Mouse (Mus musculus): Measurements from ENCODE around the gene Plod2.

Gene Plod2

GRCm38 (mm10) chr9:92552691-92553090, 10.7 kb downstream of the Plod2 start:
- in situ Hi-C loops (cut with MboI, MseI): no loop called here

- in situ Hi-C loops (cut with MboI, MseI): no loop called here
Measured at GRCm38 (mm10) chr9:92555006-92555958, 13.3 kb downstream of the Plod2 start.

DNA sequence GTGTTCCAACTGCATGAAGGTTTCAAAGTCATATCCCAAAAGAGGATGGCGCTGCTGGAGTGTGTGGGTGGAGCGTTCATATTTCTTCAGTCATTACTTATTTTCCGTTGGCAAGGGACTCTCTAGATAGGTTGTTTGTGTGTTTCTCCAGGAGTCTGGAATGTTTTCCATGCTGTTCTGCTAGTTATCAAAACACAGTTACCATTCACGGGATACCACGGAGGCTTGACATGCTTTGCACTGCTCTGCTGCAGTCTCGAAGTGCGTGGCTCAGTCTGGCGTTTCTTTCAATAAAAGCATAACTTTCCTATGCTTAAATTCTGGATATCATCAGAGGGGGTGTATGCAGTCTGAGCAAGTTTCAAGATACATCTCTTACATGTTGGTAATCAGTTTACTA, 17.7 kb downstream of the Plod2 start:
- in situ Hi-C loops (cut with MboI, MseI): no loop called here

DNA sequence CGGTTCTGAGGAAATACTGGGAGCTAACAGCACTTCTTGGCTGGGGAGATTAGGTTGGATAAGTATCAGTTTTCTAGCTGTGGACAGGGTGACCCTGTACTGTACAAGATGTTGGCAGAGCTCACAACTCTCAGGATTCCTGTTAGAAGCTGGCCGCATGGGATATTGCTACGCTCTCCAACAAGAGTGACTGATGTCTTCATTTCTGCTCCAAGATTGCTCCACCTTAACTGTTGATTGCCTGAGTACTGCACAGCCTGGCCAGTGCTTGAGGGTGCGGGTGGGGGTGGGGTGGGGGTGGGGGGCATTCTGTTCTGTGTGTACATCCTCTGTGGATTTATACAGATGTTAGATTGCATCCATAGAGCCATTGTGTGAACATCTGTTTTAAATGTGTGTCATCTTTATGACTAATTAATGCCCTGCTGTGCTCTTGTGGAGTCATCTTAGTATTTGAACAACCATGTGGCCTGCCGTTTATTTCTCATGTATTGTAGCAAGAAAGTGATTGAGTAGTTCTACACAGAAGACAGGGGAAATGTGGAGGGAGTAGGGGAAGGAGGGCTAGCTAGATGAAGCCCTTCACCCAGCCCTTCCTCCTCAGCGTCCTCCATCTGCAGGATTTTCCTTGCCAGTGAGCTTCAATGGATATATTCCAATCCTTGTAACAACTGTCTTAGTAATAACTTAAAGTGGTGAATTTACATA, 19.0 kb downstream of the Plod2 start:
- in situ Hi-C loops (cut with MboI, MseI): no loop called here

DNA sequence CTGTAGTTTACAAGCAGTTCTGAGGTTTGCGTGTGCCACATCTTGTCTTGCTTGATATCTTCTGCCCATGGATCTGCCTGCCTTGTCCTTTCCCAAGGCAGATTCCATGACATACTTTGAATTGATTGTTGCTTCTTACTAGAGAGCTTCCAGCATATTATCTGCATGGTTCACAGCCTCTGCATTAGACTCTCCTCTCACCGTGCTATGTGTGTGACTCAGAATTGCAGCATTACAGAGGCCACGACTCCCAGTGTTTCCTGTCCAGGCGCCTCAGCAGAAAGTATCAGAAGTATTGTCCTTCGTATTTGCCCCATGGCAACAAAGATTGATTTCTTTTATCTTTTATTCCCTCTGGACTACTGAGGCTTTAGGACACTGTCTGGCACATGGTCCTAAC, 20.4 kb downstream of the Plod2 start:
- in situ Hi-C loops (cut with MboI, MseI): no loop called here

GRCm38 (mm10) chr9:92563306-92563705, 21.3 kb downstream of the Plod2 start:
- in situ Hi-C loops (cut with MboI, MseI): no loop called here

DNA sequence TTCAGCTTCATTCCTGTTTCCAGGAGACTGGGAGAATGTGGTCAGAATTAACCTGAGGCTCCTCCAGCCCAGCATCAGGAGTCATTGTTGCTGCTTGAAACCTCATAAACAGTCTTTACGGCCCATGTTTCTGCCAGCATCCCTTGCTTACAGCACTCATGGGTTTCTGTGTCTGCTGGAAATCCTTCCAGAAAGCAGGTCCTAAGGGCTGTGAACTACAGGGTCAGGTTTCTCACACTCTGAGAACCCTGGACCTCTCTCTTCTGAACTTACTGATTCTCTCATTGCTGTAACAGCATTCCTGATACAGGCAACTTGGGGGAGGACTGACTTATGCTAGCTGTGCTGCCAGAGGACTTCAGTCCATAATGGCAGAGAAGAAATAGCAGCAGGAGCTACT, 22.4 kb downstream of the Plod2 start:
- in situ Hi-C loops (cut with MboI, MseI): no loop called here

GRCm38 (mm10) chr9:92566234-92566633, 24.2 kb downstream of the Plod2 start:
- in situ Hi-C loops (cut with MboI, MseI): no loop called here

- in situ Hi-C loops (cut with MboI, MseI): no loop called here
Measured at GRCm38 (mm10) chr9:92567474-92567873, 25.5 kb downstream of the Plod2 start.

DNA sequence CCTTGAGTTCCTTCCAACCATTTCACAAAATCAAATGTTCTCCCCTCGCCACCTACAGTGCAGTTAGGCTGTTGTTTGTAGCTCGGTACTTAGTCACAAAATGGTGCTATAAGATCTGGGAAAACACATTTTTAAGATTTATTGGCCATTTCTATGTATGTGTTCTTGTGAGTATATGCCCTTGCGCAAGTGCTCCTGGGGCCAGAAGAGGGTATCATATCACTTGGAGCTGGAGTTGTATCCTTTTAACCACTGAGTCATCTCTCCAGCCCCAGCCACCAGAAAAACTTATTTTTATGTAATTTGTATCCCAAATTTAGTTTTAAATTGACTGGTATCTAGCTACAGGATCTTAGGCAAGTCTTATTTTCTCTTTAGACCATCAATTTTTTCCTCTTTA, 26.8 kb downstream of the Plod2 start:
- in situ Hi-C loops (cut with MboI, MseI): no loop called here

GRCm38 (mm10) chr9:92572376-92573108, 30.5 kb downstream of the Plod2 start:
- in situ Hi-C loops (cut with MboI, MseI): no loop called here

GRCm38 (mm10) chr9:92583876-92584275, 41.9 kb downstream of the Plod2 start:
- in situ Hi-C loops (cut with MboI, MseI): no loop called here

DNA sequence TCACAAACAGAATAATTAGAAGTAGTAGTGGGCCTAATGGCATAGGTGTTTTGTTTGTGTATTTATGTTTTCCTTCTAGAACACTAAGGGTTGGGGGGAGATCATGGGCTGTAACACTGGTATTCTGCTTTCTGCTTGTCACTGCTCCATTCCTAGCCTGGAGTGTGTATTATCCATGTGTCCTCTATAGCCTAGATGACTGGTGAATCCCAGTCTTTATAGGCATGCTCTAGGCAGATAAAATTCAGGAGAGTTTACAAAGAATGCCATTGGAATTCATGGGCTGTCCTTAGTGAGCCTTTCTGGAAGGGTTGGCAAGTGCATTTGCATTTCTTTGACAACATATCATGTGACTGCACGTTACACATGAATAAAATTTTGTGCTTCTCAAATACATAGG, 44.0 kb downstream of the Plod2 start:
- in situ Hi-C loops (cut with MboI, MseI): no loop called here

DNA sequence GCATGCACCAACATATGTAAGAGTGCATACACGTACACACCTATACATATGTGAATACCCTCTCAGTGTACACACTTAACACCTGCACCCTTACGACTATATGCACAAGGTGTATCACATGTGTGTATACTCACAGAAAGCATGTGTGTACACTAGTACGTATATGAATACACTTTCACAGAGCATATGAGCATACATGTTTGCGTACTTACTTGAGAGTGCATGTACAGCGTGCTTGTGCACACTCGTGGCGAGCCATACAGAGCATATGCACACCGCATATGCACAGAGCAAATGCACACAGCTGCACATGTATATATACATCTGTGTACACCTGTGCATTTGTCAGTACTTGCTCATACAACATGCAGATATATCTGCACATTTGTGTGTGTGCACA, 45.4 kb downstream of the Plod2 start:
- in situ Hi-C loops (cut with MboI, MseI): no loop called here

- in situ Hi-C loops (cut with MboI, MseI): no loop called here
Measured at GRCm38 (mm10) chr9:92588226-92588625, 46.2 kb downstream of the Plod2 start.

- in situ Hi-C loops (cut with MboI, MseI): no loop called here
Measured at GRCm38 (mm10) chr9:92589021-92589420, 47.0 kb downstream of the Plod2 start.

DNA sequence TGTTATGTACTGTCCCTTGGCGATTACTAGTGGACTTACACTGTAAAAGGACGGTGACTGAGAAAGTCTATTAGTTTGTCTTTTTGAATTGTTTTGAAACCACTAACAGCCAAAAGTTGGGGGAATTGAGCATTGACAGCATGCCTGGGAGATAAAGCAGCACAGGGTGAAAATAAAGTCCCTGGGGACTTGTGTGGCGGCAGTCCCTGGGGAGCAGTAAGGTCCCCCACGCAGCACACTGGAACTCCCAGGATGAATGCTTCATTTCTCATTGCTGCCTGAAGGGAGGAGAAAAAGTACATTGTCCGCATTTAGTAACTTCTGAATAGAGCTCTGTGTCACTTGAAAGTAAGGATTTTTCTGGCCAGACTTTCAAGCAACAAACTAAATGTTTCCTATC, 49.5 kb downstream of the Plod2 start:
- in situ Hi-C loops (cut with MboI, MseI): no loop called here

GRCm38 (mm10) chr9:92592757-92593156, 50.7 kb downstream of the Plod2 start:
- in situ Hi-C loops (cut with MboI, MseI): no loop called here

- in situ Hi-C loops (cut with MboI, MseI): no loop called here
Measured at GRCm38 (mm10) chr9:92594491-92594890, 52.5 kb downstream of the Plod2 start.

GRCm38 (mm10) chr9:92595296-92595695, 53.3 kb downstream of the Plod2 start:
- in situ Hi-C loops (cut with MboI, MseI): no loop called here

DNA sequence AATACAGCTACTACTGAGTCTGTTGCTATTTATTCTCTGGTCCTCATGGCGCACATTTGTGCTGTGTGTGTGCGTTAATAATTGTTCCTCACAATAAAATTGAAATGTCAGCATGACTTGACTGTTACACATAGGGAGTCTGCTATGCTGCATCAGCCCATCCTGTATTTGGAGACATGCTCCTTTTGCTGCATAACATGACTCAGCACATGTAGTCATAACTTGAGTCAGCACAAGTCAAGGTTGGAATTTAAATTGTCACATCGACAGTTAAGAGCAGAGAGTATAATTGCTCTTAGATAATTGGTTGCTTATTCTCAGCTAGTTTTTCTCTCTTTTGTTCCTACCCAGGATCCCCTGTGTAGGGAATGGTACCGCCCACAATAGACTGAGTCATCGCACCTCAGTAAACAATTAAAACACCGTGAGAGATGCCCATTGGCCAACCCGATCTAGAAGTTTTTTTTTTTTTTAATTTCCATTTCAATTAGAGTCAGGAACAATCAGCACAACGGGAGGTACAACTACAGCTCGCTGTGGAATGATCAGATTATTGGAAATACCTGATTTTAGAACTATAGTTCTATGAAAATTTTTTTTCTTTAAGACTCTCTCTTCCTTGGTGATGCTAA, 55.0 kb downstream of the Plod2 start:
- in situ Hi-C loops (cut with MboI, MseI): no loop called here

DNA sequence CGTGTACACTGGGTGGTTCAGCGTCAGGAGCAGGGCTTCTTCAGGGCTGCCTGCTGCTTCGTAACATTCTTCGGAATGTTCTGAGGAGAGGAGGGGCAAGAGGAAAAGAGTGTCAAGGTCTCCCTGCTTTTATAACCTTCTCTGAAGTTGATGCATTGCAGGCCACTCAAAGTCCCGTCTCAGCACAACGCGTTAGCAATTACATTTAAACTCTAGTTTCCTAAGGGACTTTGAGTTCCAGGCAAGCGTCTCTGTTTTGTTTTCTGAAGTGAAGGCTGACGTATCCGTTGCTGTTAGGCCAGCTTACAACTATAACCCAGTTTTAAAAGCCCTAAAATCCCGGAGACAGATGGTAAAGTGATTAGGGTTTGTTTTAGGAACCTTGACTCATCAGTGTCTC, 55.8 kb downstream of the Plod2 start:
- in situ Hi-C loops (cut with MboI, MseI): no loop called here
